Comparison of ENCODE assay signal across 8 mouse cellular contexts in genomic region chrX:20797681-20798080, GRCm38 (mm10). TPM values are rescaled to one million over a fixed set of nuclear protein-coding genes. Genes with fewer than 3 reads are reported as not detected.
DNase-seq lines count a peak whose midpoint lies in the region; ATAC-seq and TF ChIP-seq lines count a peak whose summit lies in the region.

TSS of gene Araf (plus strand) at chrX:20797814.

- H3K27ac ChIP-seq in cerebellum, adult 2 months (ENCODE audit: insufficient read depth, low read length), result peak within 1 kb of the TSS; percentile 84

- H3K4me3 ChIP-seq in cerebellum, adult 2 months (replicated peaks; ENCODE audit: insufficient read depth, low read depth, low read length), result peak within 1 kb of the TSS; percentile 96

- DNase-seq in cerebellum, adult 2 months, result no peak
- no peak for DNase-seq in cerebellum, adult 11 months
- DNase-seq in urinary bladder, adult 2 months (ENCODE audit: low spot score), result no peak
- DNase-seq in urinary bladder, postnatal 4 days (ENCODE audit: low spot score in 2 of 2), result no peak
- no peak for DNase-seq in heart, adult 18-20 months
- DNase-seq in large intestine, adult 2 months (ENCODE audit: low read depth, low spot score), result no peak
- DNase-seq in cerebellum, adult 8-10 months, result no peak

- TF ChIP-seq CTCF in cerebellum, adult 2 months (IDR thresholded peaks at IDR 0.05; ENCODE audit: borderline replicate concordance, insufficient read depth, low read depth, low read length), result no peak

- WGBS in cerebellum, adult 2 months, result 17% methylated on average over 7 of the region's 7 CpGs
- 25% methylated on average over 6 of the region's 7 CpGs for WGBS in large intestine, adult 2 months

- ATAC-seq in megakaryocyte progenitor cell, adult 5-6 weeks (replicated peaks; ENCODE audit: poor library complexity), result no peak

- no peak for TF ChIP-seq POLR2A in cerebellum, adult 2 months (IDR thresholded peaks at IDR 0.05; ENCODE audit: borderline replicate concordance, insufficient read depth, low read length)

- H3K27me3 ChIP-seq in cerebellum, adult 2 months (ENCODE audit: control insufficient read depth, insufficient read depth, low read length), result no peaks in the 10 kb centered on the region

- H3K4me1 ChIP-seq in cerebellum, adult 2 months (ENCODE audit: control insufficient read depth, insufficient read depth, low read length), result no peaks in the 10 kb centered on the region

RNA-seq across cellular contexts. Expression of gene Araf, which starts in this region (rescaled TPM):
- polyA plus RNA-seq in cerebellum, adult 2 months (2012; rRNA removed), result 306 and 313 TPM in 2 replicates
- 132 and 153 TPM in 2 replicates for polyA plus RNA-seq in urinary bladder, adult 2 months (2012; rRNA removed)
- 10 to 100 TPM; 81.2 to 83.4 TPM for total RNA-seq in heart, adult 18-20 months (2021)
- polyA plus RNA-seq in large intestine, adult 2 months (2012; rRNA removed), result 117 and 143 TPM in 2 replicates
- 56.3 and 69.0 TPM in 2 replicates for total RNA-seq in megakaryocyte progenitor cell, adult 5-6 weeks (2015)
- 32.8 and 43.1 TPM in 2 replicates for total RNA-seq in megakaryocyte progenitor cell, adult 5-6 weeks (2017)
